Mouse (Mus musculus): ENCODE data around the gene Ctxn1. TPM values are rescaled to one million over a fixed set of nuclear protein-coding genes. Genes with fewer than 3 reads are reported as not detected.

Ctxn1 gene
- polyA plus RNA-seq, 1 experiment from 2014 or later, result 55.0 TPM

GRCm38 (mm10) chr8:4239193-4239890 lies 19.7 kb downstream of the Ctxn1 start:
- Histone ChIP-seq H3K9ac (ENCODE audit: low read depth, low read length) (peak overlapping the region; percentile 84), H3K9me3 (ENCODE audit: control insufficient read depth, low read length) (no peaks in the 10 kb centered on the region), H3K27me3 (replicated peaks; ENCODE audit: control insufficient read depth, insufficient read depth, low read length) (no peaks in the 10 kb centered on the region), H3K4me1 (ENCODE audit: control insufficient read depth, insufficient read depth, low read length) (peaks cover 29% of the 10 kb centered on the region), H3K27ac (ENCODE audit: low read length) (peak overlapping the region; percentile 93), H3K4me2 (ENCODE audit: low read depth, low read length) (peak overlapping the region; percentile 84), H3K4me3 (ENCODE audit: low read length) (peak overlapping the region; percentile 86), H3K36me3 (ENCODE audit: control insufficient read depth, insufficient read depth, low read length) (peaks cover 11% of the 10 kb centered on the region)
- ATAC-seq, result peak; percentile 45
- WGBS, result 10% methylated on average over 19 of the region's 19 CpGs

DNA sequence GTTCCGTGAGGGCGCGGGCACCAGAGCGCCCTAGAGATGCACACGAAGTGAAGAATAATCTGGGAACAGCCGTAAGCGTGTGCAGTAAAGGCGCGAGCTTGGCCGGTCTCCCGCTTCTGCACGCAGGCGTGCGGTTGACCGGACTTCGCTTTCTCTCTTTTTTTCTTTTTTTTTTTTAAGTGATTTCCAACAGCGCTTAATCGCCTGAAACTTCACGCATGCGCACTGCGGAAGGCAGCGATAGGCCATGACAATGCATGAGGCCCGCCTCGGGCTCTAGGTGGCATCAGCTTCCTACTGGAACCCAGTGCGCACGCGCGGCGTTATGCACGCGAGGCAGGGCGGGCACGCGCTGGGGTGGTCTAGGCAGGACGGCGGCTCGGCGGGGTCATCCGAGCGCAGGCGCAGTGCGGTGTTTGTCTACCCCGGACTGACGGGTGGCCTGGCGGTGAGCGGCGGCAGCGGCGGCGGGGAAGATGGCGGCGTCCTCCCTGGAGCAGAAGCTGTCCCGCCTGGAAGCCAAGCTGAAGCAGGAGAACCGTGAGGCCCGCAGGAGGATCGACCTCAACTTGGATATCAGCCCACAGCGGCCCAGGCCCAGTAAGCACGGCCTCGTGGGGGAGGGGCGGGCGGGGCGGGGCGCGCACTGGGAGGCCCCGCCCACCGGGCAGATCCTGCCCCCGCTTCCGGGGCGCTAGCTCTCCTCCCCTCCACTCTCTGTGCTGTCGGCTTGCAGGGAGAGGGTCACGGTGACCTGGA lies 20.5 kb downstream of the Ctxn1 start, which contains the start of the genes Map2k7 and Gm49320:
Map2k7 (plus strand) TSS at position 307 of the 759 bp plus-strand sequence.
Gm49320 (plus strand) TSS at position 432 of the 759 bp plus-strand sequence.
- peak within 1 kb of the TSS; percentile 84 for H3K4me2 ChIP-seq (ENCODE audit: low read depth, low read length)
- peak within 1 kb of the TSS; percentile 99 for H3K27ac ChIP-seq (ENCODE audit: low read length)
- H3K27me3 ChIP-seq (replicated peaks; ENCODE audit: control insufficient read depth, insufficient read depth, low read length), result no peaks in the 10 kb centered on the region
- H3K9ac ChIP-seq (ENCODE audit: low read depth, low read length), result peak within 1 kb of the TSS; percentile 84
- WGBS, result under 1% methylated on average over 71 of the region's 71 CpGs
- no peaks in the 10 kb centered on the region for H3K9me3 ChIP-seq (ENCODE audit: control insufficient read depth, low read length)
- peaks cover 4% of the 10 kb centered on the region; the same call in 1 of the 2 replicates for H3K36me3 ChIP-seq (ENCODE audit: control insufficient read depth, insufficient read depth, low read length)
- peak within 1 kb of the TSS; percentile 86 for H3K4me3 ChIP-seq (ENCODE audit: low read length)
- peaks cover 29% of the 10 kb centered on the region for H3K4me1 ChIP-seq (ENCODE audit: control insufficient read depth, insufficient read depth, low read length)
- ATAC-seq, result peak; percentile 93

DNA sequence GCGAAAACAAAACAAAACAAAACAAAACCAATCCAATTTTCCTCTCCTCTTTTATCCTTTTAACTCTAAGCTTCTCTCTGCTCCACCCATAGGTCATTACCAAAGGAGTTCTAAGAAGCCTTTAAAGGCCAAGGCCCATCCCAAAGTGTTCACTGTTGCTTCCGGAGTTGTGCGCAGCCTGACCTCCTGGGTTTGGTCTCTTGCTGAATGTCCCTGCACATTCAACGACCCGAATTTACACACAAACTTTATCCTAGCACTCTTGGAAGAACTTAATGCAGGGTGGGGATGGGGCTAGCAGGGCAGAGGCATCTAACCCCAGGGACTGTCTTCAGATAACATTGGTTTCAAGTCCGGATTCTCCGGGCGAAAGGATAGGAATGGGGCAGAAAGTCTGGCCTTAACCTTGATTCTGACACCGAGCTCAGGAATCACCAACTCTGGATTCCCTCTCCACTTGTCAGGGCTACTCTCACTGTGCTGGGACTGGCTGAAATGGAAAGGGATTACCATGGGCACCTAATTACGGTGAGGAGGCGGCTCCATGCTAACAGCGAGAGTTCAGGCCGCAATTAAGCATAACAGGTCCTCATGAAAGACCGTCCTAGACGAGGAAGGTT lies 21.1 kb downstream of the Ctxn1 start:
- 18% methylated on average over 15 of the region's 15 CpGs for WGBS
- H3K36me3 ChIP-seq (ENCODE audit: control insufficient read depth, insufficient read depth, low read length), result 0 out of 2 replicates have a peak, but pooled peaks cover under 1% of the 10 kb centered on the region
- H3K9ac ChIP-seq (ENCODE audit: low read depth, low read length), result peak overlapping the region; percentile 81
- no peak for ATAC-seq
- H3K27ac ChIP-seq (ENCODE audit: low read length), result peak overlapping the region; percentile 99
- H3K4me1 ChIP-seq (ENCODE audit: control insufficient read depth, insufficient read depth, low read length), result peaks cover 29% of the 10 kb centered on the region
- peak overlapping the region; percentile 73 for H3K4me2 ChIP-seq (ENCODE audit: low read depth, low read length)
- H3K9me3 ChIP-seq (ENCODE audit: control insufficient read depth, low read length), result no peaks in the 10 kb centered on the region
- no peaks in the 10 kb centered on the region for H3K27me3 ChIP-seq (replicated peaks; ENCODE audit: control insufficient read depth, insufficient read depth, low read length)
- H3K4me3 ChIP-seq (ENCODE audit: low read length), result peak overlapping the region; percentile 86

GRCm38 (mm10) chr8:4230612-4231351 lies 28.3 kb downstream of the Ctxn1 start:
- Histone ChIP-seq H3K27ac (ENCODE audit: low read length) (peak overlapping the region; percentile 16), H3K9me3 (ENCODE audit: control insufficient read depth, low read length) (no peaks in the 10 kb centered on the region), H3K4me2 (ENCODE audit: low read depth, low read length) (0 out of 2 replicates have a peak overlapping the region, but pooled peaks have one; percentile 2), H3K27me3 (replicated peaks; ENCODE audit: control insufficient read depth, insufficient read depth, low read length) (no peaks in the 10 kb centered on the region), H3K9ac (ENCODE audit: low read depth, low read length) (0 out of 2 replicates have a peak overlapping the region, but pooled peaks have one; percentile 11), H3K4me3 (ENCODE audit: low read length) (no peak overlapping the region), H3K4me1 (ENCODE audit: control insufficient read depth, insufficient read depth, low read length) (peaks cover 16% of the 10 kb centered on the region; the same call in 1 of the 2 replicates), H3K36me3 (ENCODE audit: control insufficient read depth, insufficient read depth, low read length) (no peaks in the 10 kb centered on the region)
- ATAC-seq, result peak; percentile 81
- WGBS, result 52% methylated on average over 10 of the region's 10 CpGs

GRCm38 (mm10) chr8:4229784-4230183 lies 29.3 kb downstream of the Ctxn1 start:
- no peaks in the 10 kb centered on the region for H3K27me3 ChIP-seq (replicated peaks; ENCODE audit: control insufficient read depth, insufficient read depth, low read length)
- no peaks in the 10 kb centered on the region for H3K9me3 ChIP-seq (ENCODE audit: control insufficient read depth, low read length)
- no peak overlapping the region for H3K4me2 ChIP-seq (ENCODE audit: low read depth, low read length)
- no peaks in the 10 kb centered on the region for H3K36me3 ChIP-seq (ENCODE audit: control insufficient read depth, insufficient read depth, low read length)
- peaks cover 16% of the 10 kb centered on the region; the same call in 1 of the 2 replicates for H3K4me1 ChIP-seq (ENCODE audit: control insufficient read depth, insufficient read depth, low read length)
- H3K4me3 ChIP-seq (ENCODE audit: low read length), result no peak overlapping the region
- no peak overlapping the region for H3K9ac ChIP-seq (ENCODE audit: low read depth, low read length)
- 73% methylated on average over 5 of the region's 5 CpGs for WGBS
- no peak for ATAC-seq
- H3K27ac ChIP-seq (ENCODE audit: low read length), result no peak overlapping the region

- no peak overlapping the region for H3K9ac ChIP-seq (ENCODE audit: low read depth, low read length)
- no peaks in the 10 kb centered on the region for H3K9me3 ChIP-seq (ENCODE audit: control insufficient read depth, low read length)
- no peak overlapping the region for H3K27ac ChIP-seq (ENCODE audit: low read length)
- WGBS, result 90% methylated on average over 4 of the region's 4 CpGs
- no peaks in the 10 kb centered on the region for H3K27me3 ChIP-seq (replicated peaks; ENCODE audit: control insufficient read depth, insufficient read depth, low read length)
- no peak overlapping the region for H3K4me3 ChIP-seq (ENCODE audit: low read length)
- no peaks in the 10 kb centered on the region for H3K36me3 ChIP-seq (ENCODE audit: control insufficient read depth, insufficient read depth, low read length)
- H3K4me2 ChIP-seq (ENCODE audit: low read depth, low read length), result no peak overlapping the region
- H3K4me1 ChIP-seq (ENCODE audit: control insufficient read depth, insufficient read depth, low read length), result peaks cover 16% of the 10 kb centered on the region; the same call in 1 of the 2 replicates
- no peak for ATAC-seq
These were observed 31.2 kb downstream of the Ctxn1 start for GRCm38 (mm10) chr8:4227919-4228318.

GRCm38 (mm10) chr8:4226739-4227347 lies 32.2 kb downstream of the Ctxn1 start, which contains the start of gene Lrrc8e:
TSS of gene Lrrc8e (plus strand) at chr8:4226827.
- Histone ChIP-seq H3K27me3 (replicated peaks; ENCODE audit: control insufficient read depth, insufficient read depth, low read length) (no peaks in the 10 kb centered on the region), H3K9me3 (ENCODE audit: control insufficient read depth, low read length) (no peaks in the 10 kb centered on the region), H3K4me1 (ENCODE audit: control insufficient read depth, insufficient read depth, low read length) (peaks cover 16% of the 10 kb centered on the region; the same call in 1 of the 2 replicates), H3K36me3 (ENCODE audit: control insufficient read depth, insufficient read depth, low read length) (no peaks in the 10 kb centered on the region), H3K4me3 (ENCODE audit: low read length) (peak within 1 kb of the TSS; percentile 48), H3K4me2 (ENCODE audit: low read depth, low read length) (peak within 1 kb of the TSS; percentile 63), H3K27ac (ENCODE audit: low read length) (no peak within 1 kb of the TSS), H3K9ac (ENCODE audit: low read depth, low read length) (peak within 1 kb of the TSS; percentile 59)
- WGBS, result 6% methylated on average over 33 of the region's 33 CpGs
- ATAC-seq, result peak; percentile 79

DNA sequence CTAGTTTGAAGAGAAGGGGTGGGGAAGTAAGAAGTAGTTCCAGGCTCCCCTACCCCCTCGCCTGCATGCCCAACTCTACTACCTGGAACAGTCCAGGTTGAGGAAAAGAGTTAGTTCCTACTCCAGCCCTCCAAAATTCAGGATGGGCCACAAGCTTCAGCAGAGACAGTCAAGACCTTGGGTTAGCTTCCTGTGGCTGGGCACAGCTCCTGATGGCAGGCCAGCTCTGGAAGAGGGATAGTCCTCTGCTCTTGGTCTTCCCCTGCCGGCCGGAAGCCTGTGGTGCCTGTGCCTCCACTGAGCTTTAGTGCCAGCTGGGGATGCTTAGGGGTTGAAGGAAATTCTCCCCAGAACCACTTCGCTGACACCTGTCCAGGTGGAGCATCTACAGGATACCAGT lies 32.8 kb downstream of the Ctxn1 start:
- H3K4me3 ChIP-seq (ENCODE audit: low read length), result peak overlapping the region; percentile 48
- H3K27me3 ChIP-seq (replicated peaks; ENCODE audit: control insufficient read depth, insufficient read depth, low read length), result no peaks in the 10 kb centered on the region
- H3K9ac ChIP-seq (ENCODE audit: low read depth, low read length), result peak overlapping the region; percentile 59; the same call in 1 of the 2 replicates
- WGBS, result 30% methylated on average over 4 of the region's 4 CpGs
- peak overlapping the region; percentile 63 for H3K4me2 ChIP-seq (ENCODE audit: low read depth, low read length)
- peak; percentile 29 for ATAC-seq
- H3K4me1 ChIP-seq (ENCODE audit: control insufficient read depth, insufficient read depth, low read length), result peaks cover 16% of the 10 kb centered on the region; the same call in 1 of the 2 replicates
- H3K9me3 ChIP-seq (ENCODE audit: control insufficient read depth, low read length), result no peaks in the 10 kb centered on the region
- H3K36me3 ChIP-seq (ENCODE audit: control insufficient read depth, insufficient read depth, low read length), result no peaks in the 10 kb centered on the region
- no peak overlapping the region for H3K27ac ChIP-seq (ENCODE audit: low read length)

All from intestine, embryonic 16.5 days (tissue).